Mouse (Mus musculus) heart, postnatal 10 days (tissue): ENCODE measurements at regions not wholly inside any gene's neighbourhood (a gene's known extent, or its start where the extent isn't known, plus 50 kb on each side); places are given as distances from the start of the nearest gene placed in this dataset.

Experiments
- microRNA-seq, 2 experiments: library from miRNA; unstranded; fragments of <30 nt; microRNA quantifications; one replicate each; pipeline ENCODE4 v1.2.0; 2022

Small RNAs in the stretch of these regions (microRNA-seq; reads per million reads assigned to microRNA genes)
- 0 reads per million in 2 experiments for gene Gm23243
